Mouse (Mus musculus) lung, embryonic 15.5 days (tissue): ENCODE measurements around the gene Nmnat1. TPM values are rescaled to one million over a fixed set of nuclear protein-coding genes. Genes with fewer than 3 reads are reported as not detected.
"Not testable (repeated sequence)": the region's sequence is repeated elsewhere in the genome, so short reads cannot be mapped to it uniquely, and the experiment has no call there.

Experiments used
- ATAC-seq: fragments of 200-750 bp; cut with Nextera tagmentation; 2 replicates; pipeline ENCODE4 v1.8.0; 2017; ENCODE audit warnings: moderate number of reproducible peaks, borderline replicate concordance; ENCODE audit not compliant: low FRiP score, low TSS enrichment; ENCODE audit errors: extremely low read depth
- H3K27ac ChIP-seq: fragments of 300-500 bp; sonication (generic); 2 replicates; pipeline ENCODE4 v1.5.1; 2015; ENCODE audit warnings: moderate library complexity, mild to moderate bottlenecking, inconsistent platforms
- H3K27me3 ChIP-seq: fragments of 300-500 bp; sonication (generic); 2 replicates; pipeline ENCODE4 v1.6.1; 2015; ENCODE audit warnings: inconsistent platforms
- H3K36me3 ChIP-seq: fragments of 300-500 bp; sonication (generic); 2 replicates; pipeline ENCODE4 v1.6.1; 2015; ENCODE audit warnings: inconsistent platforms
- H3K4me1 ChIP-seq: fragments of 300-500 bp; sonication (generic); 2 replicates; pipeline ENCODE4 v1.6.1; 2015; ENCODE audit warnings: inconsistent platforms
- H3K4me2 ChIP-seq: fragments of 300-500 bp; sonication (generic); 2 replicates; pipeline ENCODE4 v1.6.1; 2015; ENCODE audit warnings: inconsistent platforms, mild to moderate bottlenecking, moderate library complexity
- H3K4me3 ChIP-seq: fragments of 300-500 bp; sonication (generic); 2 replicates; pipeline ENCODE4 v1.5.1; 2015; ENCODE audit warnings: mild to moderate bottlenecking, inconsistent platforms
- H3K9ac ChIP-seq: fragments of 300-500 bp; sonication (generic); 2 replicates; pipeline ENCODE4 v1.6.1; 2015; ENCODE audit warnings: inconsistent platforms
- H3K9me3 ChIP-seq: fragments of 300-500 bp; sonication (generic); 2 replicates; pipeline ENCODE4 v1.6.1; 2016; ENCODE audit warnings: inconsistent platforms
- WGBS: fragments of 180-500 bp; shearing (Covaris S2); methylation state at CpG from one replicate; pipeline ENCODE4 v1.1.7; 2015; 5-methylcytosine and 5-hydroxymethylcytosine counted together
- polyA plus RNA-seq: library from polyadenylated mRNA; unstranded; fragments of >200 nt; fragmentation: Nextera tagmentation; extraction: Ambion mirVana; gene quantifications from 2 replicates; pipeline ENCODE4 v1.2.1, GENCODE M21; 2015

The Nmnat1 gene
- polyA plus RNA-seq, 1 experiment from 2014 or later, result 11.2 TPM

DNA sequence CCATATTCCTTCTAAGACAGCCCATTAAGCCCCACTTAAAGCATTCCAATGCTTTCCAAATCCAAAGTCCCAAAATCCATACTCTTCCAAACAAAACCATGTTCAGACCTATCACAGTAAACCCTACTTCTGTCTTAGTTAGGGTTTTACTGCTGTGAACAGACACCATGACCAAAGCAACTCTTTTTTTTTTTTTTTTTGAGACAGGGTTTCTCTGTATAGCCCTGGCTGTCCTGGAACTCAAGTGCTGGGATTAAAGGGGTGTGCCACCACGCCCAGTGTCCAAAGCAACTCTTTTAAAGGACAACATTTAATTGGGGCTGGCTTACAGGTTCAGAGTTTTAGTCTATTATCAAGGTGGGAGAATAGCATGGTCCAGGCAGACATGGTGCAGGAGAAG is 53.1 kb downstream of the Nmnat1 start:
- H3K9ac ChIP-seq, H3K27ac ChIP-seq, H3K36me3 ChIP-seq, H3K27me3 ChIP-seq, H3K4me2 ChIP-seq, H3K9me3 ChIP-seq, H3K4me1 ChIP-seq, ATAC-seq, H3K4me3 ChIP-seq: not testable (repeated sequence)
- 59% methylated on average over 1 of the region's 1 CpGs for WGBS

DNA sequence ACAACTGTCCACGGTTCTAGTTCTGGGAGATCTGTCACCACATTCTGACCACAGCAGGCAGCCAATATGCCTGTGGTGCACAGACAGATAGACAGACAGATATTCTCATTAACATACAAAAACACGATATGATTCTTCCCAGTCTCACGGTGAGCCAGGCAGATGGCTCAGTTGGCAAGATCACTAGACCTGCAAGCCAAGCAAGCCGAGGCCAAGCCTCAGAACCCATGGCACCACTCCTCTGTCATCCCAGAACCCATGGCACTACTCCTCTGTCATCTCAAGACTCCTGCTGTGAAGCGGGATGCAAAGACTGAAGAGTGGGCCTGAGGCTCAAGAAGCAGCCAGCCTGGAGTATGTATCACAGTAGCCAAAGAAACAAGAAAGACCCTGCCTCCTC is 55.4 kb downstream of the Nmnat1 start:
- Histone ChIP-seq H3K36me3 (no peaks in the 10 kb centered on the region), H3K27ac (no peak overlapping the region), H3K4me1 (peaks cover 7% of the 10 kb centered on the region), H3K4me3 (no peak overlapping the region), H3K4me2 (no peak overlapping the region), H3K27me3 (no peaks in the 10 kb centered on the region), H3K9ac (no peak overlapping the region), H3K9me3 (no peaks in the 10 kb centered on the region)
- WGBS, result 81% methylated on average over 5 of the region's 5 CpGs
- ATAC-seq, result no peak

DNA sequence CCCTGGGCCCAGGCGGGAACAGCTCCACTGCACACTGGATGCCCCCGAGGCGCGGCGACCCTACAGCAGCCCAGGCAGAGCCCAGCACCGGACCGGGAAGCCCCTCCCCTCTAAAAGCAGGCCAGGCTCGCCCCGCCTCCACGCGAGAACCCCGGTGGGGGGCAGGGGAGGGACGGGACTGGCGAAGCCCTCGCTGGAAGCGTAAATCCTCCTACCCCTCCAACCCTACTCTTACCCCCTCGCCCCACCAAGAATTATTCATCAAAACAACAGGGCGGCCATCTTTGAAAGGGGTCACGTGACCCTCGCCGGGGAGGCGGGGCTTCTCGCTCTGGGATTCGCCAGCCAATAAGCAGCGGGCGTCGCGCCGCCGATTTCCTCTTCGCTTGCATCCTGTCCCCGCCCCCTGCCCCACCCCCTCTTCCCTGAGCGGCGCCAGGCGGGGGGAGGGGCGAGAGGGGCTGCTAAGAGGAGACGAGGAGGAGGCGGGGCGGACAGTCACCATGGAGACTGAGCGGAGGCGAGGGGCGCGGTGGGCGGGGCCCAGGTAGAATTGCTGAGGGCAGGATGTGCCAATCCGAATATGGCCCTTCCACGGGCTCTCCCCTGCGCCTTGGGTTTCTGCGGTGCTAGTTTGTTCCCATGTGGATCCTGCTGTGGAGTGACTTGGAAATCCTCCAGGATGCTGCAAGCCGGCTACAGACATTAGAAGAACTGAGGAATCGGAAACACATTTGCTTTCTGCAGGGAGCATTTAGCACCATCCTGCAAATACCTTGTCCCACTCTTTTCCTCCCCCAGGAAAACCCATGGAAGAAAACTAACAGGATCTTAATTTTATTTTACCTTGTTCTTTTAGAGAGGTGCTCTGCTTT is 58.4 kb downstream of the Nmnat1 start, which contains the start of gene Ube4b:
Gene Ube4b (minus strand): TSS at position 425 of the 875 bp plus-strand sequence.
- peak within 1 kb of the TSS; percentile 98 for H3K27ac ChIP-seq
- H3K4me3 ChIP-seq, result peak within 1 kb of the TSS; percentile 99
- H3K9me3 ChIP-seq, result no peaks in the 10 kb centered on the region
- peak; percentile 93 for ATAC-seq
- no peaks in the 10 kb centered on the region for H3K36me3 ChIP-seq
- peak within 1 kb of the TSS; percentile 92 for H3K9ac ChIP-seq
- peaks cover 13% of the 10 kb centered on the region for H3K4me1 ChIP-seq
- peak within 1 kb of the TSS; percentile 84 for H3K4me2 ChIP-seq
- no peaks in the 10 kb centered on the region for H3K27me3 ChIP-seq
- under 1% methylated on average over 49 of the region's 50 CpGs for WGBS

DNA sequence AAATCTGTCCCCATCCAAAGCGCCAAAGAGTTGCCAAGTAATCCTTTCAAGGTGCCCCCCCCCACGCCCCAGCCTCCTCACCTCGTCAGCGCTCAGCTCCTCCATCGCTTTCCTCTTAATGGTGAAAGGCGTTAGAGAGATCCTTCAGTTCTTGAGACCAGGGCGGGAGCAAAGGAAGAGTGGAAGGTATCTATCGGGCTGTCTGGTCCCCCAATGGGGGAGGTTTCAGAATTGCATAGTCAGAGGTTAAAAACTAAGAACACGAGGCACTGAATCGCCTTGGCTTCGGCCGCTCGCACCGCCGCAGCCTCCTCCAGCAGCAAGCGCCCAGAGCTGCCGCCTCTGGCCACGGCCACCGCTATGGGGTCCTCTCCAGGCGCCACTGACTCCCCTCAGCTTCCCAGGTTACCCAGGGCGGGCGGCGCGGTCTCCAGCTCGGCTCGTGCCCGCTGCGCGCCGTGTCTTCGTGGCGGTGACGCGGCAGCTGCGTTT is 59.2 kb downstream of the Nmnat1 start:
- under 1% methylated on average over 35 of the region's 35 CpGs for WGBS
- Histone ChIP-seq H3K36me3 (no peaks in the 10 kb centered on the region), H3K27me3 (no peaks in the 10 kb centered on the region), H3K9ac (peak overlapping the region; percentile 92), H3K4me3 (peak overlapping the region; percentile 99), H3K4me2 (peak overlapping the region; percentile 84), H3K9me3 (no peaks in the 10 kb centered on the region), H3K27ac (peak overlapping the region; percentile 98), H3K4me1 (peaks cover 13% of the 10 kb centered on the region)
- no peak; the same call in 1 of the 2 replicates for ATAC-seq

DNA sequence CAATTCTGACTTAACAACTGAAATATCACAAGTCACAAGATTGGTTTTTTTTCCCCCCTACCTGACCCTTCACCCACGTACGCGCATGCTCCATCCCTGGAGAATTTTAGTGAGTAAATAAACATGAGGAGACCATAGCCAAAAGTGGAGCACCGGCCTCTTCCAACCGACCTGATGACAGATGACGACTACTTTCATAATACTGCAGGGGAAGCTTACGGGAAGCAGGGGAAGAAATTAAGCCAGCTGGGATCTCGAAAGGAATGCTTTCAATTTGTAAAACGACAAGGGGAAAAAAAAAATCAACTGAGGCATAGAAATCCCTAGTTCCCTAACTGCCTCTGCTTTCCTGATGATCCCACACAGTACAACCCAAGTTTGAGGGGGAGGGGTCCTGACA is 60.2 kb downstream of the Nmnat1 start:
- Histone ChIP-seq H3K4me2 (peak overlapping the region; percentile 84), H3K27me3 (no peaks in the 10 kb centered on the region), H3K9me3 (no peaks in the 10 kb centered on the region), H3K27ac (no peak overlapping the region), H3K4me3 (peak overlapping the region; percentile 99), H3K9ac (peak overlapping the region; percentile 92), H3K36me3 (no peaks in the 10 kb centered on the region), H3K4me1 (peaks cover 13% of the 10 kb centered on the region)
- WGBS, result 3% methylated on average over 9 of the region's 9 CpGs
- ATAC-seq, result no peak

DNA sequence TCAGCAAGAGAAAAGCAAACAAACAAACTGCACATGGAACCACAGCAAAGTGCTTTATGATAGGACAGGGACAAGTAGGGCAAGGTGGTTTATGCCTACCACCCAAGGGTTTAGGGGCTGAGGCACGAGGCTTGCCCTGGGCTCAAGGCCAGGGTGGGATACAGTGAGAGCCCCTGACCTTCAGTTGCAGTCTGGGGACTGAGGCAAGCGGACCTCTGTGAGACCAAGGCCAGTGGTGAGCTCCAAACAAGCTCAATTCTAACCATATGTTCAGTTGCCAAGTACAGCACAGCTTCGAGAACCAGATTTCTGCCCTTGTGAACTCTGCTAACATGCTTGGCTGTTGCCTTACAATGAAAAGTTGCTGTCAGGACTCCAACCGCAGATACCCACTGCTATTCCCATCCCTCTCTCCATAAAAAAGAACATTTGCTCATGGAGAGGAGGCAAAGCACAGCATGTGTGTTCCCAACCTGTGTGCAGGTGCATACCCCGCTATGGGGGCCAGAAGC is 67.1 kb downstream of the Nmnat1 start:
- 71% methylated on average over 5 of the region's 5 CpGs for WGBS

More for the DNA sequence above, 67.1 kb downstream of the Nmnat1 start:
- Histone ChIP-seq H3K27ac (no peak overlapping the region), H3K4me1 (peaks cover 16% of the 10 kb centered on the region; the same call in 1 of the 2 replicates), H3K4me3 (no peak overlapping the region), H3K36me3 (no peaks in the 10 kb centered on the region), H3K27me3 (no peaks in the 10 kb centered on the region), H3K9ac (no peak overlapping the region), H3K4me2 (no peak overlapping the region), H3K9me3 (no peaks in the 10 kb centered on the region)
- no peak for ATAC-seq

Other genes starting within 250 kb of the Nmnat1 start
- gene Kif1b, start 177.5 kb downstream of the Nmnat1 start, polyA plus RNA-seq, result 34.4 and 36.5 TPM in 2 replicates
- gene Ube4b, start 58.5 kb downstream of the Nmnat1 start, polyA plus RNA-seq, result 34.9 and 38.4 TPM in 2 replicates
- gene Rbp7, start 30.2 kb downstream of the Nmnat1 start, polyA plus RNA-seq, result 2.7 and 3.6 TPM in 2 replicates
- 0.34 and 0.55 TPM in 2 replicates for gene Tmem274, start 7.8 kb downstream of the Nmnat1 start, polyA plus RNA-seq
- gene Lzic, start within 50 bp of the Nmnat1 start, polyA plus RNA-seq, result 44.8 and 47.4 TPM in 2 replicates
- 57.9 and 61.0 TPM in 2 replicates for gene Ctnnbip1, start 33.0 kb upstream of the Nmnat1 start, polyA plus RNA-seq
- gene Clstn1, start 101.3 kb upstream of the Nmnat1 start, polyA plus RNA-seq, result 51.1 and 56.2 TPM in 2 replicates
- gene Pik3cd, start 217.4 kb upstream of the Nmnat1 start, polyA plus RNA-seq, result 4.5 and 7.8 TPM in 2 replicates